Mouse (Mus musculus) hindbrain, postnatal 0 days (tissue): ENCODE measurements at regions not wholly inside any gene's neighbourhood (a gene's known extent, or its start where the extent isn't known, plus 50 kb on each side); places are given as distances from the start of the nearest gene placed in this dataset.

Experiments used
- ATAC-seq: fragments of 200-750 bp; cut with Nextera tagmentation; 2 replicates; pipeline ENCODE4 v1.8.0; 2017; ENCODE audit warnings: mild to moderate bottlenecking, moderate TSS enrichment, moderate library complexity
- DNase-seq: peaks from one replicate; pipeline ENCODE4 v3.0.0-alpha.2; 2015; ENCODE audit warnings: low spot score
- H3K27ac ChIP-seq: fragments of 300-500 bp; sonication (generic); 2 replicates; pipeline ENCODE4 v1.5.1; 2014; ENCODE audit warnings: mild to moderate bottlenecking
- H3K27me3 ChIP-seq: fragments of 300-500 bp; sonication (generic); 2 replicates; pipeline ENCODE4 v1.6.1; 2014; ENCODE audit warnings: low read length, mixed read lengths; ENCODE audit not compliant: insufficient read depth
- H3K36me3 ChIP-seq: fragments of 300-500 bp; sonication (generic); 2 replicates; pipeline ENCODE4 v1.6.1; 2014; ENCODE audit warnings: low read length, mixed read lengths; ENCODE audit not compliant: insufficient read depth
- H3K4me1 ChIP-seq: fragments of 300-500 bp; sonication (generic); 2 replicates; pipeline ENCODE4 v1.6.1; 2014; ENCODE audit warnings: antibody characterized with exemption, low read length, mixed read lengths; ENCODE audit not compliant: insufficient read depth
- H3K4me2 ChIP-seq: fragments of 300-500 bp; sonication (generic); 2 replicates; pipeline ENCODE4 v1.6.1; 2014; ENCODE audit warnings: low read depth, mild to moderate bottlenecking, low read length, moderate library complexity, mixed read lengths
- H3K4me3 ChIP-seq: fragments of 300-500 bp; sonication (generic); 2 replicates; pipeline ENCODE4 v1.5.1; 2014; ENCODE audit warnings: low read length
- H3K9ac ChIP-seq: fragments of 300-500 bp; sonication (generic); replicated peaks from 2 replicates; pipeline ENCODE4 v1.6.1; 2014; ENCODE audit warnings: mild to moderate bottlenecking, low read length, moderate library complexity, mixed read lengths
- H3K9me3 ChIP-seq: fragments of 300-500 bp; sonication (generic); 2 replicates; pipeline ENCODE4 v1.6.1; 2016; ENCODE audit warnings: low read length, mixed read lengths
- CTCF ChIP-seq: IDR thresholded peaks from 2 replicates; pipeline ENCODE4 v1.5.1; 2016; ENCODE audit warnings: antibody characterized with exemption, control low read depth, low read depth
- WGBS: fragments of 180-500 bp; shearing (Covaris S2); extraction: QIAGEN DNeasy Blood & Tissue Kit; methylation state at CpG from one replicate; pipeline ENCODE4 v1.1.7; 2014; 5-methylcytosine and 5-hydroxymethylcytosine counted together

GRCm38 (mm10) chr13:112130774-112131173 lies 157.5 kb upstream of the Ankrd55 start:
- 72% methylated on average over 2 of the region's 2 CpGs for WGBS
- no peak for ATAC-seq
- Histone ChIP-seq H3K4me3 (no peak overlapping the region), H3K27ac (no peak overlapping the region), H3K27me3 (no peaks in the 10 kb centered on the region), H3K9ac (no peak overlapping the region), H3K36me3 (no peaks in the 10 kb centered on the region), H3K4me2 (no peak overlapping the region), H3K4me1 (0 out of 2 replicates have a peak, but pooled peaks cover 4% of the 10 kb centered on the region), H3K9me3 (no peaks in the 10 kb centered on the region)
- no peak for DNase-seq
- no peak for TF ChIP-seq CTCF

GRCm38 (mm10) chr13:112131191-112131590 lies 157.1 kb upstream of the Ankrd55 start:
- no peak for DNase-seq
- H3K27ac ChIP-seq = no peak overlapping the region
- H3K4me3 ChIP-seq = no peak overlapping the region
- H3K9ac ChIP-seq = no peak overlapping the region
- no peak overlapping the region for H3K4me2 ChIP-seq
- no peak for TF ChIP-seq CTCF
- H3K4me1 ChIP-seq = 0 out of 2 replicates have a peak, but pooled peaks cover 4% of the 10 kb centered on the region
- no peaks in the 10 kb centered on the region for H3K27me3 ChIP-seq
- H3K36me3 ChIP-seq = no peaks in the 10 kb centered on the region
- H3K9me3 ChIP-seq = no peaks in the 10 kb centered on the region
- 39% methylated on average over 12 of the region's 12 CpGs for WGBS
- no peak for ATAC-seq

GRCm38 (mm10) chr13:112133736-112134135 lies 154.5 kb upstream of the Ankrd55 start:
- WGBS = 95% methylated on average over 2 of the region's 2 CpGs
- DNase-seq = no peak
- H3K9me3 ChIP-seq = no peaks in the 10 kb centered on the region
- H3K27ac ChIP-seq = no peak overlapping the region
- no peak for TF ChIP-seq CTCF
- H3K4me1 ChIP-seq = 0 out of 2 replicates have a peak, but pooled peaks cover 4% of the 10 kb centered on the region
- H3K9ac ChIP-seq = no peak overlapping the region
- H3K4me2 ChIP-seq = no peak overlapping the region
- no peaks in the 10 kb centered on the region for H3K36me3 ChIP-seq
- ATAC-seq = no peak
- H3K27me3 ChIP-seq = no peaks in the 10 kb centered on the region
- H3K4me3 ChIP-seq = no peak overlapping the region

- TF ChIP-seq CTCF = no peak
- ATAC-seq (no peak), DNase-seq (no peak)
Observed at GRCm38 (mm10) chr13:112134701-112135100, 153.6 kb upstream of the Ankrd55 start.

GRCm38 (mm10) chr13:112135777-112136176 lies 152.5 kb upstream of the Ankrd55 start:
- DNase-seq (no peak), ATAC-seq (no peak)
- Histone ChIP-seq H3K9ac (no peak overlapping the region), H3K4me3 (no peak overlapping the region), H3K9me3 (no peaks in the 10 kb centered on the region), H3K27ac (no peak overlapping the region), H3K27me3 (no peaks in the 10 kb centered on the region), H3K4me1 (0 out of 2 replicates have a peak, but pooled peaks cover 4% of the 10 kb centered on the region), H3K36me3 (no peaks in the 10 kb centered on the region), H3K4me2 (no peak overlapping the region)
- TF ChIP-seq CTCF = no peak
- WGBS = 47% methylated on average over 5 of the region's 5 CpGs

More at GRCm38 (mm10) chr13:112134701-112135100, 153.6 kb upstream of the Ankrd55 start:
- Histone ChIP-seq H3K4me3 (no peak overlapping the region), H3K4me2 (no peak overlapping the region), H3K27me3 (no peaks in the 10 kb centered on the region), H3K4me1 (0 out of 2 replicates have a peak, but pooled peaks cover 4% of the 10 kb centered on the region), H3K9me3 (no peaks in the 10 kb centered on the region), H3K27ac (no peak overlapping the region), H3K9ac (no peak overlapping the region), H3K36me3 (no peaks in the 10 kb centered on the region)
- 78% methylated on average over 4 of the region's 4 CpGs for WGBS

DNA sequence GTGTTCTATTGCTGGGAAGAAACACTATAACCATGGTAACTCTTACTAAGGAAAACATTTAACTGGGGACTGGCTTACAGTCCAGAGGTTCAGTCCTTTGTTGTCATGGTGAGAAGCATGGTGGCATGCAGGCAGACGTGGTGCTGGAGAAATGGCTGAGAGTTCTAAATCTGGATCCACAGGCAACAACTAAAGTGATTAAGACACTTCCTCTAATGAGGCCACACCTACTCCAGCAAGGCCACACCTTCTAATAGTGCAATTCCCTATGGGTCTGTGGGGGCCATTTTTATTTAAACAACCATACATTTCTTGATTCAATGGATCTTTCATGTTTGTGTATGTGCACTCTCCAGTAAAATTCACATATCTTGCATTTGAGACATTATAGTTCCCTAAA lies 151.4 kb upstream of the Ankrd55 start:
- Histone ChIP-seq H3K4me3 (no peak overlapping the region), H3K27me3 (no peaks in the 10 kb centered on the region), H3K4me1 (no peaks in the 10 kb centered on the region), H3K4me2 (no peak overlapping the region), H3K27ac (no peak overlapping the region), H3K36me3 (no peaks in the 10 kb centered on the region), H3K9ac (no peak overlapping the region), H3K9me3 (no peaks in the 10 kb centered on the region)
- TF ChIP-seq CTCF = no peak
- no peak for DNase-seq
- WGBS = 27% methylated on average over 1 of the region's 1 CpGs
- no peak for ATAC-seq

- TF ChIP-seq CTCF = no peak
- 69% methylated on average over 5 of the region's 5 CpGs for WGBS
- ATAC-seq = no peak
Observed at GRCm38 (mm10) chr13:112140871-112141270, 147.4 kb upstream of the Ankrd55 start.

More at GRCm38 (mm10) chr13:112140871-112141270, 147.4 kb upstream of the Ankrd55 start:
- no peak for DNase-seq
- no peaks in the 10 kb centered on the region for H3K9me3 ChIP-seq
- H3K4me3 ChIP-seq = no peak overlapping the region
- H3K36me3 ChIP-seq = no peaks in the 10 kb centered on the region
- H3K9ac ChIP-seq = no peak overlapping the region
- H3K4me1 ChIP-seq = peaks cover 7% of the 10 kb centered on the region; the same call in 1 of the 2 replicates
- no peaks in the 10 kb centered on the region for H3K27me3 ChIP-seq
- H3K27ac ChIP-seq = no peak overlapping the region
- H3K4me2 ChIP-seq = no peak overlapping the region
